Mouse (Mus musculus) kidney, adult 2 months (tissue): ENCODE measurements around the gene Tap1.

Experiments used
- CTCF ChIP-seq: fragments of 200-500 bp; conservative IDR thresholded peaks from 2 replicates; pipeline ENCODE4 v1.5.1; 2011; ENCODE audit warnings: low read depth, mild to moderate bottlenecking, control low read depth, low read length, moderate library complexity, mixed read lengths; ENCODE audit not compliant: insufficient read depth, insufficient read length
- POLR2A ChIP-seq: fragments of 200-500 bp; IDR thresholded peaks from one replicate; pipeline ENCODE4 v1.6.1; 2011; ENCODE audit warnings: low read depth, low read length, control low read depth

DNA sequence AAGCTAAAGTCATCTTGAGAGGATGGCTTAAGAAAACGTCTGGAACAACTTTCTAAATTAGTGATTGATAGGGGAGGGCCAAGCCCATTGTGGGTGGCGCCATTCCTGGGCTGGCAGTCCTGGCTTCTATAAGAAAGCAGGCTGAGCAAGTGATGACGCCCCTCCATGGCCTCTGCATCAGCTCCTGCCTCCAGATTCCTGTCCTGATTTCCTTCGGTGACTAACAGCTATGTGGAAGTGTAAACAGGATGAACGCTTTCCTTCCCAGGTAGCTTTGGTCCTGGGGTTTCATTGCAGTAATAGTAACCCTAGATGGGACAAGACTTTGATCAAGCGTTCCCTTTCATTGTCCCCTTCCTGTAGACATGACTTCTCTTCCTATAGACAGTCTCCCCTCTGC is 8.3 kb upstream of the Tap1 start:
- no peak for TF ChIP-seq CTCF
- TF ChIP-seq POLR2A: no peak
